Mouse (Mus musculus): ENCODE data around the gene Npy5r.

GRCm38 (mm10) chr8:66696970-66697843, 9.3 kb upstream of the Npy5r start, which contains the start of gene Npy1r:
- TF ChIP-seq CTCF (IDR thresholded peaks at IDR 0.05; ENCODE audit: low read depth) (peak; percentile 81), EP300 (optimal IDR thresholded peaks at IDR 0.05) (no peak)

Measured in stomach, postnatal 0 days (tissue).